22 mouse cellular contexts compared by ENCODE assay signal in genomic region chr17:30093148-30093749, GRCm38 (mm10).
"Had no signal": no experiment of that assay in that cellular context is flagged by ENCODE, and none has a peak within 500 bp of the region (broad histone marks: within the 10 kb centered on the region; RNA-seq: fewer than 3 reads in every experiment).

No protein-coding gene starts in this region.

- H3K4me1 ChIP-seq: limb, embryonic 10.5 days; midbrain, embryonic 10.5 days; neural tube, embryonic 13.5 days had no signal

- H3K4me2 ChIP-seq: limb, embryonic 13.5 days; liver, embryonic 12.5 days; liver, embryonic 15.5 days; lung, embryonic 15.5 days; midbrain, embryonic 13.5 days; neural tube, embryonic 13.5 days had no signal

- H3K27ac ChIP-seq: layer of hippocampus, adult 2 months; limb, embryonic 10.5 days; limb, embryonic 13.5 days; liver, embryonic 12.5 days; liver, embryonic 15.5 days; lung, embryonic 15.5 days; midbrain, embryonic 10.5 days; midbrain, embryonic 13.5 days; neural tube, embryonic 13.5 days had no signal

- H3K9me3 ChIP-seq: limb, embryonic 10.5 days; liver, embryonic 12.5 days; liver, embryonic 15.5 days; lung, embryonic 15.5 days; megakaryocyte, embryonic 14.5 days; midbrain, embryonic 13.5 days had no signal

- H3K27me3 ChIP-seq: limb, embryonic 13.5 days; liver, embryonic 12.5 days; liver, embryonic 15.5 days; lung, embryonic 15.5 days; megakaryocyte, embryonic 14.5 days; midbrain, embryonic 13.5 days; neural tube, embryonic 13.5 days had no signal

- H3K9ac ChIP-seq: limb, embryonic 13.5 days; liver, embryonic 12.5 days; liver, embryonic 15.5 days; lung, embryonic 15.5 days; midbrain, embryonic 13.5 days; neural tube, embryonic 13.5 days had no signal

- DNase-seq: kidney, adult 18-20 months; layer of hippocampus, adult 9-11 months; liver; lung, adult 18-20 months; lung, postnatal 10 days; lung, postnatal 36 days; thymus, adult 2 months; thymus, postnatal 14 days; thymus, postnatal 4 days had no signal

- H3K4me3 ChIP-seq: layer of hippocampus, adult 2 months; limb, embryonic 10.5 days; limb, embryonic 13.5 days; liver, embryonic 12.5 days; liver, embryonic 15.5 days; lung, embryonic 15.5 days; megakaryocyte, embryonic 14.5 days; midbrain, embryonic 10.5 days; midbrain, embryonic 13.5 days; myocyte; neural tube, embryonic 13.5 days had no signal

- ATAC-seq: inflammation-experienced regulatory T-cells, adult 6 months; liver, embryonic 12.5 days; midbrain, embryonic 13.5 days; midbrain, embryonic 16.5 days had no signal

- H3K36me3 ChIP-seq: neural tube, embryonic 13.5 days had no signal
